Mouse (Mus musculus): Measurements from ENCODE around the gene Bcar3. TPM values are rescaled to one million over a fixed set of nuclear protein-coding genes. Genes with fewer than 3 reads are reported as not detected.
A peak's percentile ranks its signal among the peaks of the same experiment; 100 is the strongest.

Bcar3 gene
- polyA plus RNA-seq, 1 experiment from 2014 or later, result 2.8 TPM

- no peak overlapping the region for H3K27ac ChIP-seq (replicated peaks in 1 of 2; ENCODE audit: control insufficient read depth in 1 of 2, insufficient read depth in 1 of 2, low read depth in 2 of 2, low read length in 2 of 2)
- 0 out of 2 replicates have a peak, but pooled peaks cover 4% of the 10 kb centered on the region for H3K27me3 ChIP-seq (ENCODE audit: control insufficient read depth, insufficient read depth, low read length)
- 35% methylated on average over 5 of the region's 5 CpGs for WGBS
- no peak overlapping the region for H3K4me3 ChIP-seq (ENCODE audit: control insufficient read depth in 1 of 2, insufficient read depth in 1 of 2, low read depth in 1 of 2, low read length in 2 of 2)
- no peaks in the 10 kb centered on the region for H3K9me3 ChIP-seq (ENCODE audit: control insufficient read depth, low read length)
- 0 out of 2 replicates have a peak, but pooled peaks have one; percentile 11 for ATAC-seq (ENCODE audit: insufficient number of reproducible peaks, insufficient read depth, low FRiP score, low read depth)
- H3K36me3 ChIP-seq (ENCODE audit: control insufficient read depth, insufficient read depth, low read length), result no peaks in the 10 kb centered on the region
- no peak overlapping the region for H3K9ac ChIP-seq (ENCODE audit: low read length)
- H3K4me1 ChIP-seq (ENCODE audit: control insufficient read depth in 2 of 2, insufficient read depth in 2 of 2, low read length in 2 of 2), result peaks cover 8 to 11% of the 10 kb centered on the region in 2 experiments
- no peak overlapping the region for H3K4me2 ChIP-seq (ENCODE audit: low read length)
These were observed 66.8 kb downstream of the Bcar3 start for GRCm38 (mm10) chr3:122360721-122361138.

DNA sequence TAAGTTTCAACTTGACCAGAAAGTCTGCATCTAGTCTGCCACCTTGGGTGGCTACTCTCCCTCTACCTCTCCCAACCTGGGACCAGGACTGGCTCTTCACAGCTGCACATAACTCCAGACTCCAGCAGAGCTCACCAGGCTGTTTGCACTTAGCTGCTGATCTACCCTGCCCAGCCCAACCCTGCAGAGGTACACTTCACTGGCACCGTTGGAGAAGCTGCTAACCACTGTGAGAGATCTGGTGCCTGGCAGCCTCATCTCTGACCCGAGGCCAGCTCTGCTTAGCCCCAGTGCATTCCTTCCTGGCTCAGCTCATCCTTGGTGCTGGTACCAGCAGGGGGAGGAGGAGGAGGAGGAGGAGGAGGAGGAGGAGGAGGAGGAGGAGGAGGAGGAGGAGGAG is 68.8 kb downstream of the Bcar3 start:
- ATAC-seq (ENCODE audit: insufficient number of reproducible peaks, insufficient read depth, low FRiP score, low read depth), result no peak
- peaks cover 8 to 11% of the 10 kb centered on the region in 2 experiments for H3K4me1 ChIP-seq (ENCODE audit: control insufficient read depth in 2 of 2, insufficient read depth in 2 of 2, low read length in 2 of 2)
- H3K27me3 ChIP-seq (ENCODE audit: control insufficient read depth, insufficient read depth, low read length), result no peaks in the 10 kb centered on the region
- no peak overlapping the region for H3K9ac ChIP-seq (ENCODE audit: low read length)
- no peak overlapping the region for H3K27ac ChIP-seq (replicated peaks in 1 of 2; ENCODE audit: control insufficient read depth in 1 of 2, insufficient read depth in 1 of 2, low read depth in 2 of 2, low read length in 2 of 2)
- WGBS, result 35% methylated on average over 2 of the region's 2 CpGs
- no peaks in the 10 kb centered on the region for H3K9me3 ChIP-seq (ENCODE audit: control insufficient read depth, low read length)
- no peaks in the 10 kb centered on the region for H3K36me3 ChIP-seq (ENCODE audit: control insufficient read depth, insufficient read depth, low read length)
- H3K4me2 ChIP-seq (ENCODE audit: low read length), result no peak overlapping the region
- H3K4me3 ChIP-seq (ENCODE audit: control insufficient read depth in 1 of 2, insufficient read depth in 1 of 2, low read depth in 1 of 2, low read length in 2 of 2), result no peak overlapping the region

DNA sequence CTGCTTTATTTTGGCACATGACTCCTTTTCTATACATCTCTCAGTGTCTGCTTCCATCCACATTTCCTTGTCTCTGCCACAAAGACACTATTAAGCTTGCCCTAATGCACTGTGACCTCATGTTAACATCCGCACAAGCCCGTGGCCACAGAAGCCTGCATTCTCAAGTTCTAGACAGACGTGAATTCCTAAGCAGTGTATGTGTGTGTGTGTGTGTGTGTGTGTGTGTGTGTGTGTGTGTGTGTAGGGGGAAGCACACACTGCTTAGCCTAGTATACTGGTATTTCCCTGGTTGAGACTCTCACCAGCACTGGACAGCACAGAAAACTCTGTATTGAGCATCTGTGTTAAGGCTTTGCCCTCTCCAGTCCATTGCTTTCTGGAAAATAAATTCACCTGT is 70.6 kb downstream of the Bcar3 start:
- 59% methylated on average over 3 of the region's 3 CpGs for whole genome bisulfite sequencing
- ATAC-seq (ENCODE audit: insufficient number of reproducible peaks, insufficient read depth, low FRiP score, low read depth), result no peak
- Histone ChIP-seq H3K9ac (ENCODE audit: low read length) (no peak overlapping the region), H3K27me3 (ENCODE audit: control insufficient read depth, insufficient read depth, low read length) (no peaks in the 10 kb centered on the region), H3K27ac (replicated peaks in 1 of 2; ENCODE audit: control insufficient read depth in 1 of 2, insufficient read depth in 1 of 2, low read depth in 2 of 2, low read length in 2 of 2) (no peak overlapping the region), H3K4me1 (ENCODE audit: control insufficient read depth in 2 of 2, insufficient read depth in 2 of 2, low read length in 2 of 2) (peaks cover 8 to 11% of the 10 kb centered on the region in 2 experiments), H3K4me2 (ENCODE audit: low read length) (no peak overlapping the region), H3K9me3 (ENCODE audit: control insufficient read depth, low read length) (no peaks in the 10 kb centered on the region), H3K4me3 (ENCODE audit: control insufficient read depth in 1 of 2, insufficient read depth in 1 of 2, low read depth in 1 of 2, low read length in 2 of 2) (no peak overlapping the region), H3K36me3 (ENCODE audit: control insufficient read depth, insufficient read depth, low read length) (no peaks in the 10 kb centered on the region)

DNA sequence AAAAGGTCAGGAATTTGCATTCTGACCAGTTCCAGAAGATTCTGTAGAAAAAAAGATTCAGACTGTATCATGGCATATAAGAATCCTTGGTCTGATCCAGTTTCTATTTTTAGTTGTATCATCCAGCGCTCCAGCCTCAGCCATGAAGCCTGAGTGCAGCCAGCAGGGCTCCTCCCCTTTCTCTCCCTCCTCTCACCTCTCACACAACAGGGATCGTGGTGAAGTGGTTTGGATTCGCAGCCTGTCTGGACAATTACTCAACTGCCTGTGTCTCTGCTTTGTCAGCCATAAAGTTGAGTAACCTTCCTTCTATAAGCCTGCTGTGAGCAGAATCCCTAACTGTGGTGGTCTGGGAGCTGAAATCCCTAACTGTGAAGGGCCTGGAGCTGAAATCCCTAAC is 71.4 kb downstream of the Bcar3 start:
- 3% methylated on average over 3 of the region's 3 CpGs for WGBS
- Histone ChIP-seq H3K4me1 (ENCODE audit: control insufficient read depth in 2 of 2, insufficient read depth in 2 of 2, low read length in 2 of 2) (peaks cover 8 to 11% of the 10 kb centered on the region in 2 experiments), H3K27me3 (ENCODE audit: control insufficient read depth, insufficient read depth, low read length) (no peaks in the 10 kb centered on the region), H3K36me3 (ENCODE audit: control insufficient read depth, insufficient read depth, low read length) (no peaks in the 10 kb centered on the region), H3K27ac (replicated peaks in 1 of 2; ENCODE audit: control insufficient read depth in 1 of 2, insufficient read depth in 1 of 2, low read depth in 2 of 2, low read length in 2 of 2) (peak overlapping the region; percentile 61 to 88), H3K9me3 (ENCODE audit: control insufficient read depth, low read length) (no peaks in the 10 kb centered on the region), H3K4me2 (ENCODE audit: low read length) (peak overlapping the region; percentile 22; the same call in 1 of the 2 replicates), H3K9ac (ENCODE audit: low read length) (0 out of 2 replicates have a peak overlapping the region, but pooled peaks have one; percentile 9), H3K4me3 (ENCODE audit: control insufficient read depth in 1 of 2, insufficient read depth in 1 of 2, low read depth in 1 of 2, low read length in 2 of 2) (no peak overlapping the region)
- peak; percentile 36; the same call in 1 of the 2 replicates for ATAC-seq (ENCODE audit: insufficient number of reproducible peaks, insufficient read depth, low FRiP score, low read depth)

- H3K4me2 ChIP-seq (ENCODE audit: low read length), result no peak overlapping the region
- no peak for ATAC-seq (ENCODE audit: insufficient number of reproducible peaks, insufficient read depth, low FRiP score, low read depth)
- no peak overlapping the region for H3K4me3 ChIP-seq (ENCODE audit: control insufficient read depth in 1 of 2, insufficient read depth in 1 of 2, low read depth in 1 of 2, low read length in 2 of 2)
- H3K4me1 ChIP-seq (ENCODE audit: control insufficient read depth in 2 of 2, insufficient read depth in 2 of 2, low read length in 2 of 2), result peaks cover 9 to 16% of the 10 kb centered on the region in 2 experiments; a peak in 3 of 4 replicates
- no peaks in the 10 kb centered on the region for H3K36me3 ChIP-seq (ENCODE audit: control insufficient read depth, insufficient read depth, low read length)
- WGBS, result 87% methylated on average over 8 of the region's 8 CpGs
- no peak overlapping the region for H3K9ac ChIP-seq (ENCODE audit: low read length)
- H3K9me3 ChIP-seq (ENCODE audit: control insufficient read depth, low read length), result no peaks in the 10 kb centered on the region
- H3K27me3 ChIP-seq (ENCODE audit: control insufficient read depth, insufficient read depth, low read length), result no peaks in the 10 kb centered on the region
- H3K27ac ChIP-seq (replicated peaks in 1 of 2; ENCODE audit: control insufficient read depth in 1 of 2, insufficient read depth in 1 of 2, low read depth in 2 of 2, low read length in 2 of 2), result no peak overlapping the region
These were observed 77.9 kb downstream of the Bcar3 start for GRCm38 (mm10) chr3:122371646-122372341.

GRCm38 (mm10) chr3:122372617-122373016 is 78.7 kb downstream of the Bcar3 start:
- Histone ChIP-seq H3K4me2 (ENCODE audit: low read length) (no peak overlapping the region), H3K36me3 (ENCODE audit: control insufficient read depth, insufficient read depth, low read length) (no peaks in the 10 kb centered on the region), H3K4me3 (ENCODE audit: control insufficient read depth in 1 of 2, insufficient read depth in 1 of 2, low read depth in 1 of 2, low read length in 2 of 2) (no peak overlapping the region), H3K9ac (ENCODE audit: low read length) (no peak overlapping the region), H3K27me3 (ENCODE audit: control insufficient read depth, insufficient read depth, low read length) (no peaks in the 10 kb centered on the region), H3K9me3 (ENCODE audit: control insufficient read depth, low read length) (no peaks in the 10 kb centered on the region), H3K4me1 (ENCODE audit: control insufficient read depth in 2 of 2, insufficient read depth in 2 of 2, low read length in 2 of 2) (peaks cover 15 to 23% of the 10 kb centered on the region in 2 experiments; a peak in 3 of 4 replicates), H3K27ac (replicated peaks in 1 of 2; ENCODE audit: control insufficient read depth in 1 of 2, insufficient read depth in 1 of 2, low read depth in 2 of 2, low read length in 2 of 2) (no peak overlapping the region)
- ATAC-seq (ENCODE audit: insufficient number of reproducible peaks, insufficient read depth, low FRiP score, low read depth), result no peak
- 36% methylated on average over 4 of the region's 4 CpGs for WGBS

- H3K36me3 ChIP-seq (ENCODE audit: control insufficient read depth, insufficient read depth, low read length), result no peaks in the 10 kb centered on the region
- no peak overlapping the region for H3K9ac ChIP-seq (ENCODE audit: low read length)
- H3K27me3 ChIP-seq (ENCODE audit: control insufficient read depth, insufficient read depth, low read length), result no peaks in the 10 kb centered on the region
- H3K4me3 ChIP-seq (ENCODE audit: control insufficient read depth in 1 of 2, insufficient read depth in 1 of 2, low read depth in 1 of 2, low read length in 2 of 2), result no peak overlapping the region
- no peak overlapping the region for H3K4me2 ChIP-seq (ENCODE audit: low read length)
- peak overlapping the region; percentile 15 to 51 for H3K27ac ChIP-seq (replicated peaks in 1 of 2; ENCODE audit: control insufficient read depth in 1 of 2, insufficient read depth in 1 of 2, low read depth in 2 of 2, low read length in 2 of 2)
- ATAC-seq (ENCODE audit: insufficient number of reproducible peaks, insufficient read depth, low FRiP score, low read depth), result no peak
- no peaks in the 10 kb centered on the region for H3K9me3 ChIP-seq (ENCODE audit: control insufficient read depth, low read length)
- peaks cover 19 to 23% of the 10 kb centered on the region in 2 experiments; a peak in 3 of 4 replicates for H3K4me1 ChIP-seq (ENCODE audit: control insufficient read depth in 2 of 2, insufficient read depth in 2 of 2, low read length in 2 of 2)
These were observed 82.1 kb downstream of the Bcar3 start for GRCm38 (mm10) chr3:122376011-122376410.

Data from heart, embryonic 14.5 days (tissue).